Mouse (Mus musculus) adrenal gland, postnatal 10 days (tissue): ENCODE measurements at regions not wholly inside any gene's neighbourhood (a gene's known extent, or its start where the extent isn't known, plus 50 kb on each side); places are given as distances from the start of the nearest gene placed in this dataset.

Source experiments
- DNase-seq: peaks from one replicate; pipeline ENCODE4 v3.0.0; 2021; ENCODE audit warnings: mixed read lengths

- DNase-seq: no peak
Measured at GRCm38 (mm10) chr2:74187963-74188790, 277.1 kb upstream of the Atp5g3 start.

GRCm38 (mm10) chr2:74178106-74178505, 267.0 kb upstream of the Atp5g3 start:
- DNase-seq: no peak

- DNase-seq: no peak
Measured at GRCm38 (mm10) chr2:74168776-74169570, 257.8 kb upstream of the Atp5g3 start.

- DNase-seq: no peak
Measured at GRCm38 (mm10) chr2:74168307-74168706, 257.2 kb upstream of the Atp5g3 start.

GRCm38 (mm10) chr2:74154062-74154461, 242.9 kb upstream of the Atp5g3 start:
- no peak for DNase-seq

- DNase-seq: no peak
Measured at GRCm38 (mm10) chr2:74153247-74153850, 242.2 kb upstream of the Atp5g3 start.

GRCm38 (mm10) chr2:74152534-74153246, 241.6 kb upstream of the Atp5g3 start:
- DNase-seq: no peak

GRCm38 (mm10) chr2:74147193-74147592, 236.1 kb upstream of the Atp5g3 start:
- no peak for DNase-seq

GRCm38 (mm10) chr2:74136624-74137003, 225.5 kb upstream of the Atp5g3 start:
- DNase-seq: no peak

GRCm38 (mm10) chr2:74135963-74136623, 225.0 kb upstream of the Atp5g3 start:
- no peak for DNase-seq

- no peak for DNase-seq
Measured at GRCm38 (mm10) chr2:74130141-74130588, 219.0 kb upstream of the Atp5g3 start.

- peak; percentile 9 for DNase-seq
Measured at GRCm38 (mm10) chr2:74128782-74129538, 217.8 kb upstream of the Atp5g3 start.

- DNase-seq: no peak
Measured at GRCm38 (mm10) chr2:74127136-74127535, 216.0 kb upstream of the Atp5g3 start.

GRCm38 (mm10) chr2:74124252-74124651, 213.1 kb upstream of the Atp5g3 start:
- DNase-seq: no peak

GRCm38 (mm10) chr2:74123360-74124074, 212.4 kb upstream of the Atp5g3 start:
- DNase-seq: no peak

GRCm38 (mm10) chr2:74122937-74123336, 211.8 kb upstream of the Atp5g3 start:
- DNase-seq: no peak

GRCm38 (mm10) chr2:74120051-74120450, 208.9 kb upstream of the Atp5g3 start:
- no peak for DNase-seq

GRCm38 (mm10) chr2:74119167-74119937, 208.2 kb upstream of the Atp5g3 start:
- no peak for DNase-seq

- no peak for DNase-seq
Measured at GRCm38 (mm10) chr2:74106472-74106871, 195.3 kb upstream of the Atp5g3 start.
